Mouse (Mus musculus) neural tube, embryonic 14.5 days (tissue): ENCODE measurements around the gene Twsg1. TPM values are rescaled to one million over a fixed set of nuclear protein-coding genes. Genes with fewer than 3 reads are reported as not detected.

Experiments used
- polyA plus RNA-seq: library from polyadenylated mRNA; unstranded; fragments of >200 nt; fragmentation: Nextera tagmentation; extraction: Ambion mirVana; gene quantifications from 2 replicates; pipeline ENCODE4 v1.2.1, GENCODE M21; 2014

Gene Twsg1
- polyA plus RNA-seq, 1 experiment from 2014 or later, result 47.8 TPM

Other genes with a start within 250 kb of the Twsg1 start
- gene Rab31, start 178.5 kb downstream of the Twsg1 start, polyA plus RNA-seq, result 70.8 and 81.4 TPM in 2 replicates
- gene Ppp4r1, start 168.7 kb downstream of the Twsg1 start, polyA plus RNA-seq, result 44.4 and 52.2 TPM in 2 replicates
- 39.5 and 45.9 TPM in 2 replicates for gene Ralbp1, start 65.4 kb downstream of the Twsg1 start, polyA plus RNA-seq
- gene Ankrd12, start 125.9 kb upstream of the Twsg1 start, polyA plus RNA-seq, result 184 and 193 TPM in 2 replicates
- 428 and 454 TPM in 2 replicates for gene Ndufv2, start 150.3 kb upstream of the Twsg1 start, polyA plus RNA-seq
- gene Washc1, start 160.3 kb upstream of the Twsg1 start, polyA plus RNA-seq, result 37.3 and 41.5 TPM in 2 replicates
- gene Ddx11, start 172.3 kb upstream of the Twsg1 start, polyA plus RNA-seq, result 2.9 and 3.6 TPM in 2 replicates